Mouse (Mus musculus) megakaryocyte, adult 5-6 weeks (primary cell): ENCODE measurements around the gene Eloa. TPM values are rescaled to one million over a fixed set of nuclear protein-coding genes. Genes with fewer than 3 reads are reported as not detected.
"Not testable (repeated sequence)": the region's sequence is repeated elsewhere in the genome, so short reads cannot be mapped to it uniquely, and the experiment has no call there.

Source experiments
- ATAC-seq: 2 replicates; pipeline ENCODE4 v1.8.0; 2016; ENCODE audit warnings: mild to moderate bottlenecking, inconsistent platforms; ENCODE audit not compliant: poor library complexity, severe bottlenecking
- total RNA-seq, 2 experiments: library from RNA; stranded (forward) in 1 of 2; stranded (reverse) in 1 of 2; fragments of 153-499, 151-499 nt in 1 of 2; fragments of 221-1000, 200-1000 nt in 1 of 2; gene quantifications; 2 replicates each; pipeline versions ENCODE4 v1.2.3 to v1.2.4; 2015 to 2017

Gene Eloa
- total RNA-seq, 2 experiments from 2014 or later, result 61.0 to 63.0 TPM

- ATAC-seq, result no peak
Observed at GRCm38 (mm10) chr4:135985769-135986168, 35.8 kb downstream of the Eloa start.

GRCm38 (mm10) chr4:135985193-135985592, 36.4 kb downstream of the Eloa start:
- ATAC-seq, result no peak

- ATAC-seq, result no peak
Observed at GRCm38 (mm10) chr4:135984556-135984955, 37.0 kb downstream of the Eloa start.

GRCm38 (mm10) chr4:135981524-135982063, 40.0 kb downstream of the Eloa start:
- ATAC-seq, result peak; percentile 77

- ATAC-seq, result not testable (repeated sequence)
Observed at GRCm38 (mm10) chr4:135980223-135980622, 41.3 kb downstream of the Eloa start.

GRCm38 (mm10) chr4:135976146-135976545, 45.4 kb downstream of the Eloa start:
- no peak for ATAC-seq

GRCm38 (mm10) chr4:135972911-135973811, 48.4 kb downstream of the Eloa start:
- ATAC-seq, result peak; percentile 45

GRCm38 (mm10) chr4:135972556-135972906, 49.0 kb downstream of the Eloa start, which contains the start of gene Lypla2:
TSS of gene Lypla2 (minus strand) at chr4:135972626.
- peak; percentile 77 for ATAC-seq

- ATAC-seq, result peak; percentile 66
Observed at GRCm38 (mm10) chr4:135971805-135972555, 49.6 kb downstream of the Eloa start.

- no peak for ATAC-seq
Observed at GRCm38 (mm10) chr4:135970585-135970984, 51.0 kb downstream of the Eloa start.

GRCm38 (mm10) chr4:135969070-135969750, 52.4 kb downstream of the Eloa start:
- ATAC-seq, result no peak

- ATAC-seq, result no peak
Observed at GRCm38 (mm10) chr4:135968271-135968869, 53.2 kb downstream of the Eloa start.

GRCm38 (mm10) chr4:135967086-135967760, 54.3 kb downstream of the Eloa start:
- no peak for ATAC-seq

GRCm38 (mm10) chr4:135966283-135966682, 55.3 kb downstream of the Eloa start:
- ATAC-seq, result no peak

- no peak for ATAC-seq
Observed at GRCm38 (mm10) chr4:135965113-135965512, 56.5 kb downstream of the Eloa start.

- peak; percentile 22 for ATAC-seq
Observed at GRCm38 (mm10) chr4:135964426-135964825, 57.1 kb downstream of the Eloa start.

- peak; percentile 88 for ATAC-seq
Observed at GRCm38 (mm10) chr4:135963457-135964193, 57.9 kb downstream of the Eloa start, which contains the start of gene Gale. TSS of gene Gale (plus strand) at chr4:135963727.

GRCm38 (mm10) chr4:135962946-135963345, 58.6 kb downstream of the Eloa start:
- ATAC-seq, result no peak

GRCm38 (mm10) chr4:135962198-135962597, 59.4 kb downstream of the Eloa start:
- ATAC-seq, result no peak
